Mouse (Mus musculus): ENCODE data around the gene Zscan21. TPM values are rescaled to one million over a fixed set of nuclear protein-coding genes. Genes with fewer than 3 reads are reported as not detected.
"Not testable (repeated sequence)": the region's sequence is repeated elsewhere in the genome, so short reads cannot be mapped to it uniquely, and the experiment has no call there.

Zscan21 gene
- polyA plus RNA-seq, 1 experiment, result 27.3 TPM

DNA sequence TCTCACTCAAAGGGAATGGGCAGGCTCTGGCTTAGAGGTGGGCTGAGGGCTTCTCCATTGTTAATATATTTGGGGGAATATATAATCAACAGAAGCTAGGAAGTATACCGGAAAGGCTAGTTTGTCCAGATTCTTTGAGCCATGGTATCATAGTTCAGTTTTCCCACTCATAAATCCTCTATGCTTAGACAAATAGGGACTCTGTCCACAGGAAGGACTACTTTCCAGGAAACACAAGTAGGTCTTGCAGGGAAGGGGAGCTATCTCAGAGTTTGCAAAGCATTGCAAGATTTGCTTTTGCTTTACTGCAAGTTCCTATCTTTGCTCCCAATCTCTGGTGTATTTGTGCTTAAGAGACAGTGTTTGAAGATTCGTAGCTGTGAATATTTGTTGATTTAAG lies 11.7 kb upstream of the Zscan21 start:
- Histone ChIP-seq H3K9me3 (replicated peaks; ENCODE audit: control insufficient read depth, insufficient read depth, low read length, poor library complexity, severe bottlenecking) (no peaks in the 10 kb centered on the region), H3K27me3 (ENCODE audit: control insufficient read depth, insufficient read depth, low read length, poor library complexity, severe bottlenecking) (no peaks in the 10 kb centered on the region), H3K36me3 (ENCODE audit: control insufficient read depth, insufficient read depth, low read length, poor library complexity, severe bottlenecking) (peaks cover 41% of the 10 kb centered on the region), H3K4me3 (ENCODE audit: low read depth, low read length) (no peak overlapping the region), H3K4me1 (ENCODE audit: control insufficient read depth, insufficient read depth, low read length) (no peaks in the 10 kb centered on the region), H3K27ac (ENCODE audit: insufficient read depth, low read length) (no peak overlapping the region), H3K9ac (ENCODE audit: low read depth, poor library complexity, severe bottlenecking) (no peak overlapping the region)
- TF ChIP-seq POLR2A (IDR thresholded peaks at IDR 0.05; ENCODE audit: insufficient read depth, low read length) (no peak), CTCF (IDR thresholded peaks at IDR 0.05; ENCODE audit: low read depth, low read length) (no peak), EP300 (IDR thresholded peaks at IDR 0.05; ENCODE audit: insufficient read depth, low read depth, low read length) (no peak)

DNA sequence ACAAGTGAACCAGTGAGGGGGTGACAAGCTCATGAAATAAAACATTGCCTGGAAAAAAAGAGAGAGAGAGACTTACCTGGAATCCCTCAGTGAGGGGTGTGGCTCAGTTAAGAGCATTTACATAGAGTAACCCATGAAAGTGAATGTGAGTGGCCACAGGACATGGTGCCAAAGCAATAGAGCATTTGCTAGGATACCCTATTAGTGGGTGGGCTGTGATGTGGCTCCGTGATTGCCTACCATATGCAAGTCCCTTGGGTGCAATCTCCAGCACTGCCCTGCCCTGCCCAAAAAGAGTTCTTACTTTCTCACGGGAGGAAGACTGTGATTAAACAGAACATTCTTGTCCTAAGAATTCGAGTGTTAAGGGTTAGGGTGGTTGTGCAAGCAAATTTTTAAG lies 9.6 kb upstream of the Zscan21 start:
- Histone ChIP-seq H3K9ac (ENCODE audit: low read depth, poor library complexity, severe bottlenecking) (no peak overlapping the region), H3K27ac (ENCODE audit: insufficient read depth, low read length) (no peak overlapping the region), H3K4me1 (ENCODE audit: control insufficient read depth, insufficient read depth, low read length) (no peaks in the 10 kb centered on the region), H3K27me3 (ENCODE audit: control insufficient read depth, insufficient read depth, low read length, poor library complexity, severe bottlenecking) (no peaks in the 10 kb centered on the region), H3K4me3 (ENCODE audit: low read depth, low read length) (no peak overlapping the region), H3K9me3 (replicated peaks; ENCODE audit: control insufficient read depth, insufficient read depth, low read length, poor library complexity, severe bottlenecking) (no peaks in the 10 kb centered on the region), H3K36me3 (ENCODE audit: control insufficient read depth, insufficient read depth, low read length, poor library complexity, severe bottlenecking) (peaks cover 20% of the 10 kb centered on the region)
- no peak for TF ChIP-seq POLR2A (IDR thresholded peaks at IDR 0.05; ENCODE audit: insufficient read depth, low read length)
- TF ChIP-seq EP300 (IDR thresholded peaks at IDR 0.05; ENCODE audit: insufficient read depth, low read depth, low read length), result no peak
- TF ChIP-seq CTCF (IDR thresholded peaks at IDR 0.05; ENCODE audit: low read depth, low read length), result no peak

DNA sequence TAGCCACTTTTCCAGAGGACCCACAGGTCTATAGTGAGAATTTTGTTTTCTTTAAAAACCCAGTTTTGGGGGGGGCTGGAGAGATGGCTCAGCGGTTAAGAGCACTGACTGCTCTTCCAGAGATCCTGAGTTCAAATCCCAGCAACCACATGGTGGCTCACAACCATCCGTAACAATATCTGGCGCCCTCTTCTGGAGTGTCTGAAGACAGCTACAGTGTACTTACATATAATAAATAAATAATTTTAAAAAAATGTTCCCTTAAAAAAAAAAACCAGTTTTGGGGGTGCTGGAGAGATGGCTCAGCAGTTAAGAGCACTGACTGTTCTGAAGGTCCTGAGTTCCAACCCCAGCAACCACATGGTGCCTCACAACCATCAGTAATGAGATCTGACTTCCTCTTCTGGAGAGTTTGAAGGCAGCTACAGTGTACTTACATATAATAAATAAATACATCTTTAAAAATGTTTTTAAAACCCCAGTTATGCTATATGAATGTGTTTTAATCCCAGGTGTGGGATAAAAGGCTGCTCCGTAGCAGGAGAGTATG lies 6.8 kb upstream of the Zscan21 start:
- not testable (repeated sequence) for H3K4me3 ChIP-seq (ENCODE audit: low read depth, low read length); H3K9ac ChIP-seq (ENCODE audit: low read depth, poor library complexity, severe bottlenecking); H3K27ac ChIP-seq (ENCODE audit: insufficient read depth, low read length); H3K9me3 ChIP-seq (replicated peaks; ENCODE audit: control insufficient read depth, insufficient read depth, low read length, poor library complexity, severe bottlenecking); H3K4me1 ChIP-seq (ENCODE audit: control insufficient read depth, insufficient read depth, low read length); H3K27me3 ChIP-seq (ENCODE audit: control insufficient read depth, insufficient read depth, low read length, poor library complexity, severe bottlenecking); H3K36me3 ChIP-seq (ENCODE audit: control insufficient read depth, insufficient read depth, low read length, poor library complexity, severe bottlenecking)

DNA sequence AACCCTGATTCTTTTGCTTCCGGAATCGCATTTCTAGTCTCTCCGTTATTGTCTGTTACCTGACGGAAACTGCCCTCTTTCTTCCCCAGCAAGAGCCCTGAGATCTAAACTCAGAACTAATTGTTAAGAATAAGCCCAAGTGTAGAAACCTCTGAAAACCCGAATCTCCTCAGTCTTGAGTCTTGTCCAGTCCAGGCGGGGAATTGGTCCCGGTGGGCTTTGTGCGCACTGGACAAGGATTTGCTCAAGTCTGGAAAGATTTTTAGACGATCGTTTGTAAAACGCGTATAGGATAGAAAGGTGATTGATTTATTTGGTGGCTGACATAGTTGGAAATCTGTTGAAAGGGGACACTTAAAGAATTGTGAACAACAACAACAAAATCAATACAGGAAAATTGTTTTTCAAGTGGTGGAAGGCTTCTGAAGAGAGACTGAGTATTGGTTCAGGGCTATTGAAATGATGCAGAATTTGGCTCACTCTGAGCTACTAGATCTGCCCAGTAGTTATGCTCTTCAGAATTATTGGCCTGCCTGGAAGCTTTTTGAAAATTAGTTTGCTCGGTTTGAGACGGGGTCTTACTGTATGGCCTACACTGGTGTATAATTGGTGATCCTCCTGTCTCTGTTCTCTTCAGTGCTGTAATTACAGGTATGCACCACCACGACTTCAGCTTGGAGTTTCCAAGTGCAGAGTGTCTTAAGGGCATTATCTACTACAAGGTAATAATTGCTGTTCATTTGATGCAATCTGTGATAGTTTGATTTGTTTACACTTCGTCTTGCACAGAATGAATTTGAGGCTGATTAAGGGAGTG lies 704 bp downstream of the Zscan21 start:
- TF ChIP-seq CTCF (IDR thresholded peaks at IDR 0.05; ENCODE audit: low read depth, low read length) (no peak), POLR2A (IDR thresholded peaks at IDR 0.05; ENCODE audit: insufficient read depth, low read length) (no peak), EP300 (IDR thresholded peaks at IDR 0.05; ENCODE audit: insufficient read depth, low read depth, low read length) (no peak)
- H3K36me3 ChIP-seq (ENCODE audit: control insufficient read depth, insufficient read depth, low read length, poor library complexity, severe bottlenecking), result peaks cover 9% of the 10 kb centered on the region
- H3K9ac ChIP-seq (ENCODE audit: low read depth, poor library complexity, severe bottlenecking), result peak overlapping the region; percentile 66
- H3K27ac ChIP-seq (ENCODE audit: insufficient read depth, low read length), result peak overlapping the region; percentile 82
- H3K9me3 ChIP-seq (replicated peaks; ENCODE audit: control insufficient read depth, insufficient read depth, low read length, poor library complexity, severe bottlenecking), result peaks cover 4% of the 10 kb centered on the region; the same call in 1 of the 2 replicates
- H3K27me3 ChIP-seq (ENCODE audit: control insufficient read depth, insufficient read depth, low read length, poor library complexity, severe bottlenecking), result no peaks in the 10 kb centered on the region
- no peaks in the 10 kb centered on the region for H3K4me1 ChIP-seq (ENCODE audit: control insufficient read depth, insufficient read depth, low read length)
- H3K4me3 ChIP-seq (ENCODE audit: low read depth, low read length), result peak overlapping the region; percentile 77

DNA sequence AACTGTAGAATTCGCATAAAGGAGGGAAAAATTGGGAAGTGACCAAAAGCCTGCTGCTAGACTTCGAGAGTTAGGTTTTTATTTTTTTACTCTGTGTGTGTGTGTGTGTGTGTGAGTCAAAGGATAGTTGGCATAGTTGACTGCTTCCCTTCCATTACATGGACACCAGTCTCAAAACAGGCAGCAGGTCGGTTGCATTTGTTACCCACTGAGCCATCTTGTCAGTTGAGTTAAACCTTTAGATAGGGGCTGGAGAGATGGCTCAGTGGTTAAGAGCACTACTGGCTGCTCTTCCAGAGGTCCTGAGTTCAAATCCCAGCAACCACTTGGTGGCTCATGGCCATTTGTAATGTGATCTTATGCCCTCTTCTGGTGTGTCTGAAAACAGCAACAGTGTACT lies 1.3 kb downstream of the Zscan21 start:
- Histone ChIP-seq H3K9me3 (replicated peaks; ENCODE audit: control insufficient read depth, insufficient read depth, low read length, poor library complexity, severe bottlenecking) (peaks cover 4% of the 10 kb centered on the region; the same call in 1 of the 2 replicates), H3K4me1 (ENCODE audit: control insufficient read depth, insufficient read depth, low read length) (no peaks in the 10 kb centered on the region), H3K4me3 (ENCODE audit: low read depth, low read length) (no peak overlapping the region), H3K27me3 (ENCODE audit: control insufficient read depth, insufficient read depth, low read length, poor library complexity, severe bottlenecking) (no peaks in the 10 kb centered on the region), H3K36me3 (ENCODE audit: control insufficient read depth, insufficient read depth, low read length, poor library complexity, severe bottlenecking) (peaks cover 9% of the 10 kb centered on the region), H3K9ac (ENCODE audit: low read depth, poor library complexity, severe bottlenecking) (peak overlapping the region; percentile 66), H3K27ac (ENCODE audit: insufficient read depth, low read length) (peak overlapping the region; percentile 82)
- no peak for TF ChIP-seq EP300 (IDR thresholded peaks at IDR 0.05; ENCODE audit: insufficient read depth, low read depth, low read length)
- TF ChIP-seq CTCF (IDR thresholded peaks at IDR 0.05; ENCODE audit: low read depth, low read length), result no peak
- no peak for TF ChIP-seq POLR2A (IDR thresholded peaks at IDR 0.05; ENCODE audit: insufficient read depth, low read length)

DNA sequence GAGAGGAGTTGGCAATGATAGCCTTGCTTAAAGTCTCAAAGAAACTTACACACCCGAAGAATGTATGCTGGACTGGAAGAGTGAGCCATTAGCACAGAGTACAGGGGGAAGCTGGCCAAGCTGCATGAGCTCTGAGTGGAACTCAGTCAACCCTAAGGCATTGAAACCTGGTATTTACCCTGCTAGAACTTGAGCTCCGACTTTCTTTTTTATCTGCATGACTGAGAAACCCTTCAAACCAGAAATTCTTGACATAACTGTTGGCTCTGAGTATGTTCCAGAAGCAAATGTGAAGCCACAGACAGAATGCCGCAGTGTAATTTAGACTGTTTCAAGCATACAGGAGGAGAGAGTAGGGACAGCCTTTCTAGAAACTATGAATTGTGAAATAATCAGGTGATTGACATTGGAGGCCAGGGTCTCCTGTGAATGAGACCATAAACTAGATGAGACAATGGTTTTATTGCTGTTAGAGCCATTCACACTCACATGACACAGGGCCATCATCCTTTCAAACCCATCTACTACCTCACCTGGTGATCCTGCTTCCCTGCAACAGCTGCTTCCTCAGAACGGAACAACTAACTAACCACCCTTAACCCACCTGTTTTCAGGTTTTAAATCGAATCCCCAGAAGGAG lies 15.8 kb downstream of the Zscan21 start:
- H3K27me3 ChIP-seq (ENCODE audit: control insufficient read depth, insufficient read depth, low read length, poor library complexity, severe bottlenecking), result no peaks in the 10 kb centered on the region
- H3K4me1 ChIP-seq (ENCODE audit: control insufficient read depth, insufficient read depth, low read length), result no peaks in the 10 kb centered on the region
- H3K27ac ChIP-seq (ENCODE audit: insufficient read depth, low read length), result no peak overlapping the region
- peaks cover 39% of the 10 kb centered on the region for H3K36me3 ChIP-seq (ENCODE audit: control insufficient read depth, insufficient read depth, low read length, poor library complexity, severe bottlenecking)
- TF ChIP-seq CTCF (IDR thresholded peaks at IDR 0.05; ENCODE audit: low read depth, low read length) (no peak), EP300 (IDR thresholded peaks at IDR 0.05; ENCODE audit: insufficient read depth, low read depth, low read length) (no peak), POLR2A (IDR thresholded peaks at IDR 0.05; ENCODE audit: insufficient read depth, low read length) (no peak)
- no peak overlapping the region for H3K4me3 ChIP-seq (ENCODE audit: low read depth, low read length)
- H3K9ac ChIP-seq (ENCODE audit: low read depth, poor library complexity, severe bottlenecking), result no peak overlapping the region
- H3K9me3 ChIP-seq (replicated peaks; ENCODE audit: control insufficient read depth, insufficient read depth, low read length, poor library complexity, severe bottlenecking), result no peaks in the 10 kb centered on the region

Measured in ES-Bruce4 (cell line).